Mouse (Mus musculus) stomach, embryonic 16.5 days (tissue): ENCODE measurements around the gene Pdgfc. TPM values are rescaled to one million over a fixed set of nuclear protein-coding genes. Genes with fewer than 3 reads are reported as not detected.
A peak's percentile ranks its signal among the peaks of the same experiment; 100 is the strongest.

Experiments used
- ATAC-seq: fragments of 200-750 bp; cut with Nextera tagmentation; 2 replicates; pipeline ENCODE4 v1.8.0; 2017; ENCODE audit warnings: moderate number of reproducible peaks, moderate TSS enrichment; ENCODE audit not compliant: insufficient read depth, low FRiP score
- H3K27ac ChIP-seq: fragments of 300-500 bp; sonication (generic); 2 replicates; pipeline ENCODE4 v1.5.1; 2014; ENCODE audit warnings: low read length
- H3K27me3 ChIP-seq: fragments of 300-500 bp; sonication (generic); 2 replicates; pipeline ENCODE4 v1.6.1; 2014; ENCODE audit warnings: low read length, control low read depth, mixed read lengths; ENCODE audit not compliant: control insufficient read depth, insufficient read depth
- H3K36me3 ChIP-seq: fragments of 300-500 bp; sonication (generic); 2 replicates; pipeline ENCODE4 v1.6.1; 2014; ENCODE audit warnings: low read length; ENCODE audit not compliant: control insufficient read depth, insufficient read depth
- H3K4me1 ChIP-seq: fragments of 300-500 bp; sonication (generic); 2 replicates; pipeline ENCODE4 v1.6.1; 2014; ENCODE audit warnings: low read length, control low read depth, mixed read lengths; ENCODE audit not compliant: control insufficient read depth, insufficient read depth
- H3K4me2 ChIP-seq: fragments of 300-500 bp; sonication (generic); 2 replicates; pipeline ENCODE4 v1.6.1; 2014; ENCODE audit warnings: low read depth, low read length, mixed read lengths
- H3K4me3 ChIP-seq: fragments of 300-500 bp; sonication (generic); replicated peaks from 2 replicates; pipeline ENCODE4 v1.5.1; 2014; ENCODE audit warnings: mild to moderate bottlenecking, low read length
- H3K9ac ChIP-seq: fragments of 300-500 bp; sonication (generic); 2 replicates; pipeline ENCODE4 v1.6.1; 2014; ENCODE audit warnings: low read length
- H3K9me3 ChIP-seq: fragments of 300-500 bp; sonication (generic); replicated peaks from 2 replicates; pipeline ENCODE4 v1.6.1; 2016; ENCODE audit warnings: low read length, control low read depth; ENCODE audit not compliant: control insufficient read depth
- WGBS: fragments of 180-500 bp; shearing (Covaris S2); extraction: QIAGEN DNeasy Blood & Tissue Kit; methylation state at CpG from one replicate; pipeline ENCODE4 v1.1.7; 2014; 5-methylcytosine and 5-hydroxymethylcytosine counted together
- polyA plus RNA-seq: library from polyadenylated mRNA; unstranded; fragments of >200 nt; fragmentation: Nextera tagmentation; extraction: Ambion mirVana; gene quantifications from 2 replicates; pipeline ENCODE4 v1.2.1, GENCODE M21; 2015

The Pdgfc gene
- 15.5 and 16.2 TPM in 2 replicates for polyA plus RNA-seq

DNA sequence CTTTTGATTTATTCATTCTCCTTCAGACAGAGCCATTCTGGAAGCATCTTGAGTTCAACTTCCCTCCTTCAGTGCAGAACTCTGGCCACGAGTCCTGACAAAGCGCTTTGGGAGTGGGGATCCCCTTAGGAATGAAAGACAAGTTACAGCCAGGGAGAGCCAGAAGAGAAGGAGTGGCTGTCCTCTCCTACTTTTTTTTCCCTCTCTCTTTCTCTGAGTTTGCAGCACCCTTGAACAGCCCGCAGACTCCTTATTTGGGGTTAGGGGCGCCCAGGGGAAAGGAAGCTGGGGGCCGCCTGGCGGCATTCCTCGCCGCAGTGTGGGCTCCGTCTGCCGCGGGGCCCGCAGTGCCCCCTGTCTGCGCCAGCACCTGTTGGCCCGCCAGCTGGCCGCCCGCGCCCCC is at the start of gene Pdgfc:
Gene Pdgfc (plus strand): TSS at position 266 of the 403 bp plus-strand sequence.
- Histone ChIP-seq H3K27me3 (no peaks in the 10 kb centered on the region), H3K27ac (peak within 1 kb of the TSS; percentile 90), H3K4me2 (peak within 1 kb of the TSS; percentile 90), H3K36me3 (no peaks in the 10 kb centered on the region), H3K4me3 (peak within 1 kb of the TSS; percentile 82), H3K9ac (peak within 1 kb of the TSS; percentile 88), H3K4me1 (peaks cover 5% of the 10 kb centered on the region; the same call in 1 of the 2 replicates), H3K9me3 (no peaks in the 10 kb centered on the region)
- no peak for ATAC-seq
- 1% methylated on average over 16 of the region's 17 CpGs for WGBS

DNA sequence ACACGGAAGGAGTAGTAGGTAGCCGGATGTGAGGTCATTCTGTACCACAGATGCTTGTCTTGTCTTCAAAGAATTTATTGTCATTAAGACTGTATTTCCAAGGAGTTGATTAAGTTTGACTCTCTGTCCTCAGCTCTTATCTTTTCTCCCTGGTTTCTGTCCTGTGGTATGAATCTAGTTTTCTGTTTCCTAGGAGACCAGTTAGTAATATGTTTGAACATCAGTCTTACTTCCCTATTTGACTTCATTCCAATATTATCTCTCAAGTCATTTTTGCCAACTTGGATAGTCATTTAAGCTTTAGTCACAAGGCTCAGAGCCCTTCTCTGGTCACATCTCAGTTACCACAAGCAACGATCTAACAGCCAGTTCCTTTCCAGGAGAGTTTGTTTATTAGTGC is 27.0 kb upstream of the Pdgfc start:
- H3K27ac ChIP-seq = no peak overlapping the region
- no peak overlapping the region for H3K9ac ChIP-seq
- H3K4me2 ChIP-seq = no peak overlapping the region
- no peaks in the 10 kb centered on the region for H3K4me1 ChIP-seq
- H3K36me3 ChIP-seq = no peaks in the 10 kb centered on the region
- H3K9me3 ChIP-seq = no peaks in the 10 kb centered on the region
- WGBS = 69% methylated on average over 3 of the region's 3 CpGs
- H3K4me3 ChIP-seq = no peak overlapping the region
- no peaks in the 10 kb centered on the region for H3K27me3 ChIP-seq
- no peak for ATAC-seq

DNA sequence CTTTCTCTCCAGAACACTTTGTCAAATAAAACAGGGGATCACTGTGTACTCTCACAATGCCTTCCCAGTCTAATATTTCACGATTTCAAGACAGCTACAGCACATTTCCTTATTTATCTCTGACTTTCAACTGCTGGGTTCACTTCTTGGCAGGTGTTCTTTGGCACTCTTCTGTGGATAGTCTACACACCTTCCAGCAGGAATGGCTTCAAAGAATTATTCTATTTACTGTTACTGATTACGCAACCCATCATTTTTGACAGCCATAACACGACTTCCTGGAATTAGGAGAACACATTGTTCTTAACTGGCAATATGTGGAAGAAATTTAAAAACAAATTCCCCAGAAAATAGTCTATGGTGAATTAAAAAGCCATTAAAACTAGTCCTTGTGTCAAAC is 26.3 kb upstream of the Pdgfc start:
- 37% methylated on average over 3 of the region's 3 CpGs for WGBS
- Histone ChIP-seq H3K27ac (no peak overlapping the region), H3K27me3 (no peaks in the 10 kb centered on the region), H3K4me1 (no peaks in the 10 kb centered on the region), H3K4me3 (no peak overlapping the region), H3K4me2 (no peak overlapping the region), H3K9ac (no peak overlapping the region), H3K9me3 (no peaks in the 10 kb centered on the region), H3K36me3 (no peaks in the 10 kb centered on the region)
- peak; percentile 44; the same call in 1 of the 2 replicates for ATAC-seq

DNA sequence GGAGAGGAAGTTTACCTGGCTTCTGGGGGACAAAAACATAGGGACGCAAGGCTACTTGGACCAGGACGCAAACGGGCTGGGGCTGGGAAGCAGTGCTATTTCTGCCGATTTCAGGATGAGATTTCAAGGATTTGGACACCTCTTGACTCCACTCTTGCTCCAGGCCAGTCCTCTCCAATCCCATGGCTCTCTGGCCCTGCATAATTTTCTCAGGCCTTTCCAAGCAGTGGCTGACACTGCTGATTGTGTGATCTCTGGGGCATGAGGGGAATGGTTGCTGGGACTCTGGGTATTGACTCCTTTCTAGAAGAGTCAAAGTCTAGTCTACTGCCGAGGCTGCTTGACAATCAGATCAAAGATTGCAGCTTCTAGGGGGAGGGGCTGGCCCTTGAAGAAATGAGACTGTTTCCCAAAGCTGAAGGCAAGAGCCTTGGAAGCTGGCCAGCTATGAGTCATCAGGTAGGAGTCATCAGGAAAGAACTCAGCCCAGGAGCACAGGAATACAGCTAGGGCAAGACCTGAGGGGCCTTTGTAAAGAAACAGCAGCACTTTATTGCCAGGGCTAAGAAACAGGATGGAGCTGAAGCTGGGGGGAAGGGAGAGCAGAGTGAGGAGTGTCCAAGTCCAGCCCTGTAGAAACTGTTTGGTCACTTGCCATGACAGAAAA is 18.7 kb upstream of the Pdgfc start:
- 70% methylated on average over 5 of the region's 5 CpGs for WGBS
- Histone ChIP-seq H3K36me3 (no peaks in the 10 kb centered on the region), H3K27ac (peak overlapping the region; percentile 47; the same call in 1 of the 2 replicates), H3K4me1 (no peaks in the 10 kb centered on the region), H3K4me3 (no peak overlapping the region), H3K27me3 (no peaks in the 10 kb centered on the region), H3K4me2 (no peak overlapping the region), H3K9me3 (no peaks in the 10 kb centered on the region), H3K9ac (no peak overlapping the region)
- peak; percentile 93 for ATAC-seq

GRCm38 (mm10) chr3:81020064-81020463 is 16.2 kb upstream of the Pdgfc start:
- Histone ChIP-seq H3K4me3 (no peak overlapping the region), H3K4me2 (no peak overlapping the region), H3K9me3 (no peaks in the 10 kb centered on the region), H3K9ac (no peak overlapping the region), H3K36me3 (no peaks in the 10 kb centered on the region), H3K4me1 (no peaks in the 10 kb centered on the region), H3K27me3 (no peaks in the 10 kb centered on the region), H3K27ac (no peak overlapping the region)
- 38% methylated on average over 1 of the region's 1 CpGs for WGBS
- no peak for ATAC-seq

DNA sequence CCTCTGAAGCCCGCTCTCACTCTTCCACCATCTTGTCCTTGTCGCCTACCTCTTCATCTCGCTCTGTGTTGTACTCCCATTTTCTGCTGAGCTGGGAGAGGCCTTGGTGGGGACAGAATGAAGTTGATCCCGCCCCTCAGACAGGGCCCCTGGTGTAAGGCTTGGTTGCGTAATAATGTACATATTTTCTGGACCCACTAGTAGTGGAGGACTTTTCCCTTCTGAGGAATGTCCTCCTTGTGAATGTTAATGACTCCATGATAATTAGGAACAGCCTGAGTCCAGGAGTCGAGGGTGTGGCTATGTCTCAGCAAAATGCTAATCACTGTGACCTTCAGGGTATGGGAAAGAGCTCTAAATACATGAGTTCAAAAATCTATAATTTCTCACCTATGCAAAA is 14.4 kb upstream of the Pdgfc start:
- Histone ChIP-seq H3K27me3 (no peaks in the 10 kb centered on the region), H3K9me3 (no peaks in the 10 kb centered on the region), H3K4me1 (no peaks in the 10 kb centered on the region), H3K9ac (no peak overlapping the region), H3K36me3 (no peaks in the 10 kb centered on the region), H3K27ac (no peak overlapping the region), H3K4me3 (no peak overlapping the region), H3K4me2 (no peak overlapping the region)
- no peak for ATAC-seq
- 88% methylated on average over 6 of the region's 6 CpGs for WGBS

GRCm38 (mm10) chr3:81022266-81022665 is 13.9 kb upstream of the Pdgfc start:
- Histone ChIP-seq H3K27ac (no peak overlapping the region), H3K4me3 (no peak overlapping the region)
- 81% methylated on average over 5 of the region's 5 CpGs for WGBS

GRCm38 (mm10) chr3:81022845-81023244 is 13.4 kb upstream of the Pdgfc start:
- H3K4me3 ChIP-seq = no peak overlapping the region
- H3K36me3 ChIP-seq = no peaks in the 10 kb centered on the region
- no peak overlapping the region for H3K27ac ChIP-seq
- ATAC-seq = no peak
- no peaks in the 10 kb centered on the region for H3K27me3 ChIP-seq
- H3K9me3 ChIP-seq = no peaks in the 10 kb centered on the region
- 56% methylated on average over 1 of the region's 1 CpGs for WGBS
- no peak overlapping the region for H3K9ac ChIP-seq
- H3K4me2 ChIP-seq = no peak overlapping the region
- H3K4me1 ChIP-seq = no peaks in the 10 kb centered on the region

More at GRCm38 (mm10) chr3:81022266-81022665, 13.9 kb upstream of the Pdgfc start:
- ATAC-seq = no peak
- Histone ChIP-seq H3K27me3 (no peaks in the 10 kb centered on the region), H3K9me3 (no peaks in the 10 kb centered on the region), H3K9ac (no peak overlapping the region), H3K4me1 (no peaks in the 10 kb centered on the region), H3K36me3 (no peaks in the 10 kb centered on the region), H3K4me2 (no peak overlapping the region)

DNA sequence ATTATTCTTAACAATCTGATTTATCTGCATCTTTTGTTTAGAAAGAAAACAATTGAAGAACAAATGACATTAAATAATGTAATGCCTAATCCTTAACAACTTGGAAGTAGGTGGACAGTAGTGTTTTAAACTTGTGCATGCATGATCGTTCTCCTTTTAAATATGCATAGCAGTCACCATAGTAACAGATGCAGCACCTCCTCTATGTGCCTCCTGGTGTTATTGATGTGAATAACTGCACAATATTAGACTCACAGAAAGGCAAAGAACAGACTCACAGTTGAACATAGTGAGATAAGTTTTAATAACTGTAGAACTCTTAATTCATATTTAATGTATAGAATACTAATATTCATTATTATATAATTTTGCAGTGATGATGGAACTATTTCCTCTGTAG is 12.6 kb upstream of the Pdgfc start:
- no peak for ATAC-seq
- Histone ChIP-seq H3K27ac (no peak overlapping the region), H3K27me3 (no peaks in the 10 kb centered on the region), H3K9me3 (no peaks in the 10 kb centered on the region), H3K4me1 (no peaks in the 10 kb centered on the region), H3K9ac (no peak overlapping the region), H3K36me3 (no peaks in the 10 kb centered on the region), H3K4me3 (no peak overlapping the region), H3K4me2 (no peak overlapping the region)
- 67% methylated on average over 1 of the region's 1 CpGs for WGBS
